Mouse (Mus musculus): ENCODE measurements around the gene Spef1. TPM values are rescaled to one million over a fixed set of nuclear protein-coding genes. Genes with fewer than 3 reads are reported as not detected.

Gene Spef1
- polyA plus RNA-seq, 1 experiment from 2014 or later: 9.2 TPM

DNA sequence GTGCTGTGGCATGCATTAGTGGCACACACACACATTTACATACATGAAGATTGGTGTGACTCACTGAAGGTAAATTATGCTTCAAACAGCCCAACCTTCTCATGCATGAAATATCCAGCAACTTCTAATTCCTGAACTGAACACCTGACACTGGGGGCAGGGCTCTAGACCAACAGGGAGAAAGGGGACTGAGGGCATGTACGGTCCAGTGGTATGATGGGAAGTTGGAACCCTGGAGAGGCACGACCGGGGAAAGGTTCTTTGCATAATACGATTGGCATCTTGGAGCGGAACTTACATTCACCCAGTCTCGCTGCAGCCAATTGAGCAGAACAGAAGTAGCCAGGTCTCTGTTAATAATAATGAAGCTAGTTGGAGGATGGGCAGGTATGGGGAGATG is 38.1 kb upstream of the Spef1 start:
- H3K27me3 ChIP-seq (ENCODE audit: control insufficient read depth, insufficient read depth, low read length): no peaks in the 10 kb centered on the region
- 87% methylated on average over 6 of the region's 6 CpGs for WGBS
- H3K4me3 ChIP-seq (ENCODE audit: low read depth, low read length): no peak overlapping the region
- no peak overlapping the region for H3K4me2 ChIP-seq (replicated peaks; ENCODE audit: low read depth, low read length)
- H3K4me1 ChIP-seq (ENCODE audit: control insufficient read depth, insufficient read depth, low read length): no peaks in the 10 kb centered on the region
- H3K36me3 ChIP-seq (ENCODE audit: control insufficient read depth, insufficient read depth, low read length): no peaks in the 10 kb centered on the region
- H3K9me3 ChIP-seq (ENCODE audit: control insufficient read depth, low read depth, low read length): no peaks in the 10 kb centered on the region
- no peak for ATAC-seq (ENCODE audit: insufficient number of reproducible peaks, insufficient read depth, low FRiP score, low read depth)
- H3K27ac ChIP-seq (ENCODE audit: low read length): no peak overlapping the region
- no peak overlapping the region for H3K9ac ChIP-seq (replicated peaks; ENCODE audit: low read depth, low read length)

DNA sequence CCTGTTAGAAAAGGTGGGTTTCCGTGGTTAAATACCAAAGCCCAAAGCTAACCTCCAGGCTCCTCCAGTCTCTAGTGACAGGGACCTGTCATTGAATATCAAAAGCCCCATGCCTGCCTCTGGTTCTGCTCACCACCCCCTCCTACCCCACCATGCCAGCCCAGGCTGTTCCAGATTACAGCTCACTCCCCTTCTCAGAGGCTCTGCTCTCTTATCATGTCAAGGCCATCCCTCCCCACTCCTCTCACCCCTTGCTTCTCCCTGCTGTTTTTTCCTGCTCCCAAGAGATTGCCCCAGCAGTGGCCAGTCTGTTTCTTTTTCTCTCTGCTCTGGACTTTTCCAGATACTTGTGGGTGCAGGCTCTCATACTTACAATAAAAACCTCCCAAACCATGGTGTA is 36.5 kb upstream of the Spef1 start:
- WGBS: 66% methylated on average over 1 of the region's 1 CpGs
- Histone ChIP-seq H3K4me3 (ENCODE audit: low read depth, low read length) (no peak overlapping the region), H3K9me3 (ENCODE audit: control insufficient read depth, low read depth, low read length) (no peaks in the 10 kb centered on the region), H3K4me1 (ENCODE audit: control insufficient read depth, insufficient read depth, low read length) (no peaks in the 10 kb centered on the region), H3K9ac (replicated peaks; ENCODE audit: low read depth, low read length) (no peak overlapping the region), H3K27ac (ENCODE audit: low read length) (no peak overlapping the region), H3K36me3 (ENCODE audit: control insufficient read depth, insufficient read depth, low read length) (no peaks in the 10 kb centered on the region), H3K4me2 (replicated peaks; ENCODE audit: low read depth, low read length) (no peak overlapping the region), H3K27me3 (ENCODE audit: control insufficient read depth, insufficient read depth, low read length) (no peaks in the 10 kb centered on the region)
- ATAC-seq (ENCODE audit: insufficient number of reproducible peaks, insufficient read depth, low FRiP score, low read depth): peak; percentile 79; the same call in 1 of the 2 replicates

DNA sequence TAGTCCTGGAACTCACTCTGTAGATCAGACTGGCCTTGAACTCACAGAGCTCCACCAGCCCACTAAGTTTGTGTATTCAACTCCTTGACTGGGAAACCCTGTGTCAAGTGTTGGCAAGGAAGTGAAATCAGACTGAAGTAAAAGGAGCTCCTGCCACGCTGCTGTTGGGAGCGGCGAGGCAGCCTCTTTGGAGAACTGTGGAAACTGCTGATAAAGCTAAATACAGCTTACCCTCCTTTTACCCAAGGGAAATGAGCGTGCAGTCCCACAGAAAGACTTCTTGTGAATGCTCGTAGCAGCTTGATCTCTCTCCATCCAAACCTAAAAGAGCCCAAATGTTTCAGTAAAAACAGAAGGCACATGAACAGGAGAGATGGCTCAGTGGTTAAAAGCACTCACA is 35.5 kb upstream of the Spef1 start:
- WGBS: 57% methylated on average over 5 of the region's 5 CpGs
- no peaks in the 10 kb centered on the region for H3K36me3 ChIP-seq (ENCODE audit: control insufficient read depth, insufficient read depth, low read length)
- no peak overlapping the region for H3K4me3 ChIP-seq (ENCODE audit: low read depth, low read length)
- no peaks in the 10 kb centered on the region for H3K4me1 ChIP-seq (ENCODE audit: control insufficient read depth, insufficient read depth, low read length)
- no peaks in the 10 kb centered on the region for H3K9me3 ChIP-seq (ENCODE audit: control insufficient read depth, low read depth, low read length)
- H3K4me2 ChIP-seq (replicated peaks; ENCODE audit: low read depth, low read length): no peak overlapping the region
- H3K27me3 ChIP-seq (ENCODE audit: control insufficient read depth, insufficient read depth, low read length): no peaks in the 10 kb centered on the region
- H3K27ac ChIP-seq (ENCODE audit: low read length): no peak overlapping the region
- ATAC-seq (ENCODE audit: insufficient number of reproducible peaks, insufficient read depth, low FRiP score, low read depth): no peak
- no peak overlapping the region for H3K9ac ChIP-seq (replicated peaks; ENCODE audit: low read depth, low read length)

DNA sequence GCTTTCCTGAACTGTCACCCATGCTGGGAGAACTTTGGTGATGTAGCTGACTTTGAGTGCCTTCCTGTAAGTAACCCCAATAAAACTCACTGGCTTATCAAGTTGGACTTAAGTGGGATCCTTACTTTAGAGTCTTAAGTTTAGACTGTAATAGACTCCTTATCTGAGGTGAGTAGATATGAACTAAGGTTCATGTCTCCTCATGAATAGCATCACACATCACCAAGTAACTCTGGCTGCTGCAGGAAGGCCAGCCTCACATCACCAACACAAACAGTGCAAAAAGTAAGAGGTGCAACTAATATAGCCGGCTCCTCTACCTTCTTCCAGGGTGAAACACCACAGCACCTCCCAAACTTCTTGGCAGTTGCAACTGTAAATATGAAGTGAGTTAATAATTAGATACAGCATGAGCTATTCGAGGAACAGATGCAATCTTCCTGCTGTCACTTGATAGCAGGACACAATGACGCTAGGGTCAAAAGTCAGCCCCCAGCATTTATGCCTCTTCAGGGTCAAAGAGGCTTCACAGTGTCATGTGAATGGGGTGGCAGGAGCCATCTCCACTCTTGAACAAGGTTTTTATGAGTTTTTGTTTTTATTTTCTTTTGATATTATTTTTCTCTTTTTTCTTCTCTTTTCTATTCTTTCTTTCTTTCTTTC is 34.9 kb upstream of the Spef1 start:
- WGBS: 72% methylated on average over 3 of the region's 3 CpGs
- Histone ChIP-seq H3K27ac (ENCODE audit: low read length) (no peak overlapping the region), H3K9ac (replicated peaks; ENCODE audit: low read depth, low read length) (no peak overlapping the region), H3K9me3 (ENCODE audit: control insufficient read depth, low read depth, low read length) (no peaks in the 10 kb centered on the region), H3K36me3 (ENCODE audit: control insufficient read depth, insufficient read depth, low read length) (no peaks in the 10 kb centered on the region), H3K4me2 (replicated peaks; ENCODE audit: low read depth, low read length) (no peak overlapping the region), H3K4me3 (ENCODE audit: low read depth, low read length) (no peak overlapping the region), H3K27me3 (ENCODE audit: control insufficient read depth, insufficient read depth, low read length) (no peaks in the 10 kb centered on the region), H3K4me1 (ENCODE audit: control insufficient read depth, insufficient read depth, low read length) (no peaks in the 10 kb centered on the region)
- no peak for ATAC-seq (ENCODE audit: insufficient number of reproducible peaks, insufficient read depth, low FRiP score, low read depth)

DNA sequence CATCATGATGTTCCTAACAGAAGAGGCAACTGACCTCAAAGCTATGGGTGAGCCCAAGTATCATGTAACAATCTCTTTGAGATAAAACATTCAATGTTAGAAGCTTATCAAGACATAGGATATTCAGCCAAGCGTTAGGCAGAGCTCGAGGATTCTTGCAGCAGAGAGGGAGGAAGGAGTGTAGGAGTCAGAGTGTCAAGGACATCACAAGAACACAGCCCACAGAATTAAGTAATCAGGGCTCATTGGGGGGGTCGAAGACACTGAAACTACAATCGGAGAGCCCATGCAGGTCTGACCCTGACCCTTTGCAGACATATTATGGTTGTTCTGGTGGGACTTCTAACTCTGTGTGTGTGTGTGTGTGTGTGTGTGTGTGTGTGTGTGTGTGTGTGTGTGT is 32.9 kb upstream of the Spef1 start:
- H3K27me3 ChIP-seq (ENCODE audit: control insufficient read depth, insufficient read depth, low read length): no peaks in the 10 kb centered on the region
- no peaks in the 10 kb centered on the region for H3K9me3 ChIP-seq (ENCODE audit: control insufficient read depth, low read depth, low read length)
- H3K36me3 ChIP-seq (ENCODE audit: control insufficient read depth, insufficient read depth, low read length): no peaks in the 10 kb centered on the region
- H3K4me3 ChIP-seq (ENCODE audit: low read depth, low read length): no peak overlapping the region
- whole genome bisulfite sequencing: 69% methylated on average over 4 of the region's 4 CpGs
- H3K27ac ChIP-seq (ENCODE audit: low read length): no peak overlapping the region
- no peaks in the 10 kb centered on the region for H3K4me1 ChIP-seq (ENCODE audit: control insufficient read depth, insufficient read depth, low read length)
- ATAC-seq (ENCODE audit: insufficient number of reproducible peaks, insufficient read depth, low FRiP score, low read depth): no peak
- no peak overlapping the region for H3K9ac ChIP-seq (replicated peaks; ENCODE audit: low read depth, low read length)
- no peak overlapping the region for H3K4me2 ChIP-seq (replicated peaks; ENCODE audit: low read depth, low read length)

DNA sequence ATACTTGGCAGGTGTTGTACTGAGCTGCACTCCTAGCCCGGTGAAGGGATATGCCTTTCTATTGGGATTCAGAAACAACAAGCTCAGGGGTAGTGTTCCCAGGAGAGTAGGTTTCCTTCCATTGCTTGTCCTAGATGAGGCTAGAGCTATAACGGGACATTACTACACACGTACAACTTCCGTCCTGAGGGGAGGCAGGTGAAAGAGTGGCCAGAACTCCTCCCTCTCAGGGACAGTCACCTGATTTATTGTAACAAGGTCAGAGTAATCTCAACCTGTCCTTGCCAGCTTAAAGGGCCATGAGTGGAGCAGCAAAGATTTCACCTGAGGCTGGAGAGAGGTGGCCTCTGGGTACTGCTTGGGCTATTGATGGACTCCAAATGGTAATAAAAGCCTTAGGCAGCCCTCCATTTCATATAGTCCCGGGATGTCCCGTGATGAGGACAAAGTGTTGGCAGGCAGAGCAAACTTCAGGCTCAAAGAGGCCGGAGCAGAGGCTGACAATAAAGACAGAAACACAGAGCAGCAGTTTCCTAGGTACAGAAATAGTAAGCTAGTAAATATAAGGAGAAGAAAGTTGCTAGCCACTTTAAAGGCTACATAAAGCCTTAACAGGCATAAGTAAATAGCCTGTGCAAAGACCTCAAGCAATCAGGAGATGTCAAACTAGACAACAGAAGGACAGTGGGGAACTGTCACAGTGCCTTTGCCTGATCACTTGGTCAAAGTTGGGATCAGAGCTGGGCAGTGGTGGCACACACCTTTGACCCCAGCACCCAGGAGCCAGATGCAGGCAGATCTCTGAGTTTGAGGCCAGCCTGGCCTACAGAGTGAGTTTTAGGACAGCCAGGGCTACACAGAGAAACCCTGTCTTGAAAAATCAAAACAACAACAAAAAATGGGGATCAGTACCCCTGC is 29.1 kb upstream of the Spef1 start:
- ATAC-seq (ENCODE audit: insufficient number of reproducible peaks, insufficient read depth, low FRiP score, low read depth): no peak
- WGBS: 77% methylated on average over 7 of the region's 7 CpGs
- H3K27ac ChIP-seq (ENCODE audit: low read length): no peak overlapping the region

DNA sequence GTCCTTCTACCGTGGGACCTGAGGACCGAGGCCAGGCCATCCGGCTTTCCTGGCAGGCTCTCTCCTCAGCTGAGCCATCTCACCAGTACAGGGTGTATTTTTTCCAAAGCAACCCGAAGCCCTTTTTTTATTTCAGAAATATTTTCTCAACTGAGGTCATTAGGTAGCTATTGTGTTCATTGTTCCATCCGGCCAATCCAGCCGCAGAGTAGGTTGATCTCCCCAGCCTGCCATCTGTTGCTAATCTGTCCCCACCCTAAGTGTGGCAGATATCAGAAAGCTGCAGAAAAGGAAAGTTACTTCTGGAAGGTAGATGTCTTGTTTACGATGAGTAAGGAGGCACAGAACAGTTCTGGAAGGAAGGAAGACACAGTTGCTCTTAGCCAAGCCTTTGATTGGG is 26.7 kb upstream of the Spef1 start:
- Histone ChIP-seq H3K9me3 (ENCODE audit: control insufficient read depth, low read depth, low read length) (no peaks in the 10 kb centered on the region), H3K4me2 (replicated peaks; ENCODE audit: low read depth, low read length) (no peak overlapping the region), H3K27ac (ENCODE audit: low read length) (no peak overlapping the region), H3K4me3 (ENCODE audit: low read depth, low read length) (no peak overlapping the region), H3K27me3 (ENCODE audit: control insufficient read depth, insufficient read depth, low read length) (no peaks in the 10 kb centered on the region), H3K9ac (replicated peaks; ENCODE audit: low read depth, low read length) (no peak overlapping the region), H3K36me3 (ENCODE audit: control insufficient read depth, insufficient read depth, low read length) (peaks cover 3% of the 10 kb centered on the region; the same call in 1 of the 2 replicates), H3K4me1 (ENCODE audit: control insufficient read depth, insufficient read depth, low read length) (peaks cover 13% of the 10 kb centered on the region)
- WGBS: 83% methylated on average over 7 of the region's 7 CpGs
- no peak for ATAC-seq (ENCODE audit: insufficient number of reproducible peaks, insufficient read depth, low FRiP score, low read depth)

More for the DNA sequence above, 29.1 kb upstream of the Spef1 start:
- Histone ChIP-seq H3K4me3 (ENCODE audit: low read depth, low read length) (no peak overlapping the region), H3K9me3 (ENCODE audit: control insufficient read depth, low read depth, low read length) (no peaks in the 10 kb centered on the region), H3K4me2 (replicated peaks; ENCODE audit: low read depth, low read length) (no peak overlapping the region), H3K9ac (replicated peaks; ENCODE audit: low read depth, low read length) (no peak overlapping the region), H3K36me3 (ENCODE audit: control insufficient read depth, insufficient read depth, low read length) (peaks cover 3% of the 10 kb centered on the region; the same call in 1 of the 2 replicates), H3K4me1 (ENCODE audit: control insufficient read depth, insufficient read depth, low read length) (peaks cover 2% of the 10 kb centered on the region), H3K27me3 (ENCODE audit: control insufficient read depth, insufficient read depth, low read length) (no peaks in the 10 kb centered on the region)

DNA sequence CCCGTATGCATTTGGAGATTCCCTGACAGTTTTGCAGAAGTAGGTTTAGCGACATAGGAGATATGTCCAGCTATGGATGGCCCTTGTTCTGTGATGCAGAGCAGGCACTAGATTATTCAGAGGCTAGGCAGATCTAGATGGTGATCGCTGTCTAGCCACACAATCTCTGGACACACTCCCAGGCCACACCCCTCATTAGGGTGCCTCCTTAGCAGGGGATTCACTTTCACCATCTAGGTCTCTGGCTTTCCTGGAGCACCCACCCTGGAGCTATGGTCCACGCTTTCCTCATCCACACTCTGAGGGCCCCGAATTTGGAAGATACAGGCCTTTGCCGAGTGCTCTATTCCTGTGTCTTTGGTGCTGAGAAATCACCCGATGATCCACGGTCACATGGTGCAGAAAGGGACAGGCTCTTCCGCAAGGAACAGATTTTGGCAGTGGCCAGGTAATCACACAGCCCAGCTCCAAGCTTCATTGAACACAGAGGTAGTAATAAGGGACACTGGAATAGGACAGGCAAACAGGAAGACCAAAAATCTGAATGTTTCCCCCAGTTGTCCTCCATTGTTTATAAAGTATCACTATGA is 24.0 kb upstream of the Spef1 start:
- Histone ChIP-seq H3K27ac (ENCODE audit: low read length) (peak overlapping the region; percentile 86), H3K36me3 (ENCODE audit: control insufficient read depth, insufficient read depth, low read length) (peaks cover 3% of the 10 kb centered on the region; the same call in 1 of the 2 replicates), H3K9me3 (ENCODE audit: control insufficient read depth, low read depth, low read length) (no peaks in the 10 kb centered on the region), H3K27me3 (ENCODE audit: control insufficient read depth, insufficient read depth, low read length) (no peaks in the 10 kb centered on the region), H3K4me3 (ENCODE audit: low read depth, low read length) (peak overlapping the region; percentile 55), H3K4me1 (ENCODE audit: control insufficient read depth, insufficient read depth, low read length) (peaks cover 13% of the 10 kb centered on the region), H3K4me2 (replicated peaks; ENCODE audit: low read depth, low read length) (peak overlapping the region; percentile 57), H3K9ac (replicated peaks; ENCODE audit: low read depth, low read length) (peak overlapping the region; percentile 54)
- 64% methylated on average over 9 of the region's 9 CpGs for WGBS
- ATAC-seq (ENCODE audit: insufficient number of reproducible peaks, insufficient read depth, low FRiP score, low read depth): no peak
